Mouse (Mus musculus): ENCODE data around the gene Bet1l.

Gene Bet1l

DNA sequence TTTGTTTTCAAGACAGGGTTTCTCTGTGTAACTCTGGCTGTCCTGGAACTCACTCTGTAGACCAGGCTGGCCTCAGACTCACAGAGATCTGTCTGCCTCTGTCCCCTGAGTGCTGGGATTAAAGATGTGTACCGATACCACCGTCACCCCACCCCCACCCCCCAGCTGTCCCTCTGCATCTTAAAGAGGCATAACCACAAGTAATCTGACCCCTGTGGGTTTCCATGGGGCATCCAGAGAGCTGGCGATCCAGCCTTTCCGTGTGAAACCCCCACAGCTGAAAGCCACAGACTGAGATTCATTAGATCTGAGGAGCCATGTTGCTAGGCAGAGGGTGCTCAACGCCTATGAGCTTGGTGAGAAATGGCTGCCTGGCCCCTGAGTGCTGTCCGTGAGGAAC lies 2.6 kb upstream of the Bet1l start:
- no peak for DNase-seq (ENCODE audit: extremely low read depth, insufficient read length, low spot score)

GRCm38 (mm10) chr7:140858746-140859145 lies 1.4 kb upstream of the Bet1l start:
- DNase-seq (ENCODE audit: extremely low read depth, insufficient read length, low spot score), result no peak

GRCm38 (mm10) chr7:140856785-140857549 lies 410 bp downstream of the Bet1l start, which contains the start of gene Ric8a:
Gene Ric8a (plus strand): TSS chr7:140856957.
- DNase-seq (ENCODE audit: extremely low read depth, insufficient read length, low spot score), result peak; percentile 91

DNA sequence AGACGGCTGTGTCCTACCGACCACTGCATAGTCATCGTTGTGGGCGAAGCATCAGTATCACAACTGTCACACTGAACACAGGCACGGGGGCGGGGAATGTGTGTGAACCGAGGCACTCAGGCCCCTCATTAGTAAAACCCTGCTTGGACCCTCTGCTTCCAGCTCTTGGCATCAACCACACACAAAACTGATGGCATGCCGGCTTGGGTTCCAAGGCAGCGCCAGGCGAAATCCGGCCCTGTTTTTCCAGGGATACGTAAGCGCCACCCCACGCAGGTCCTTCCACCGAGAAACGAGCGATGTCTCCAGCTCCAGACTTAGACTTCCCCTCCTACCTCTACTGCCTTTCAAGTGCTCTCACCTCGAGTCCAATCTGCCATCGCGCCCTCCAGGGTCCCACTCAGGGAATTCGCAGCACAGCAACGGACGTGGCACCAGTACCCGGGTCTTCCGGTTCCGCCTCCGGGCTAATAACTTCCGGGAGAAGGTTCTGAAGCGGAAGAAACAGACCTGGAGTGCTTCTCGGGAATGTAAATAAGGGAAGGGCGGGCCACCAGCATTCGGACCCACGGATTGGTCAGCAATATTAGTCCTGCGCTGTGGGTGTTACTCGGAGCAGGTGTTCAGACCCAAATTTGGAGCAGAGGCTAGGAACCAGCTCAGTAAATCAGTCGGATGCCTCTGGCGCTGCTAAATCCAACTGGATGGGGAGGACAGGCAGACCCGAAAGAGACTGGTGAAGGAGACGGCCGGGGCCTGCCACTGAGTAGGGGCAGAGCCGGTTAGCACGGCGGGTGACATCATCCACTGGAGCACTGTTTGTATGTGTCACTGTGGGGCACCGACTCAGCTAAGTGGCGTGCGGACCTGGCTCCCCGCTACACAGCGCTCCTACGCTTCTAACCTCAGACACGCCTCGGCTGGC lies 1.3 kb downstream of the Bet1l start, which contains the start of gene Gm45785:
Gene Gm45785 (minus strand): TSS at position 472 of the 925 bp plus-strand sequence.
- peak; percentile 85 for DNase-seq (ENCODE audit: extremely low read depth, insufficient read length, low spot score)

DNA sequence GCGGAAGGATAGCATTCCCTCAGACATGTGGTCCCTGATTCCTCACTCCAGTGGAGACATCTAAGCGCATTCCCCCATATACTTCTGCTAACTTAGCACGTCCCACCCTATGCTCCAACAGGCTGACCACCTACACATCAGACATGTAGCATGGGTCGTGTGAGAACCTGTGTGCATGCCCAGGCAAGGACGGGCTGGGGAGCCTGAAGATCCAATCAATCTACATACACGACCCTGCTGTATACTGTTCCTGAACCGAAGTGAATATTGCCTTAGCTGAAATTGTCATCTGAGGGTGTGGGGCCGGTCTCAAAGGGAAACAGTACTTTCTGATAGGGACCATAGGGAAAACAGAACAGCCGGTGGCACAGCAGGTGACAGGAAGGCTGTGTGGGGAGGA lies 2.2 kb downstream of the Bet1l start:
- DNase-seq (ENCODE audit: extremely low read depth, insufficient read length, low spot score), result no peak

- DNase-seq (ENCODE audit: extremely low read depth, insufficient read length, low spot score), result no peak
These were observed 2.9 kb downstream of the Bet1l start for GRCm38 (mm10) chr7:140854483-140854882.

- DNase-seq (ENCODE audit: extremely low read depth, insufficient read length, low spot score), result no peak
These were observed 4.0 kb downstream of the Bet1l start for GRCm38 (mm10) chr7:140853386-140853785.

- no peak for DNase-seq (ENCODE audit: extremely low read depth, insufficient read length, low spot score)
These were observed 5.5 kb downstream of the Bet1l start for GRCm38 (mm10) chr7:140851916-140852315.

GRCm38 (mm10) chr7:140848591-140848990 lies 8.8 kb downstream of the Bet1l start:
- DNase-seq (ENCODE audit: extremely low read depth, insufficient read length, low spot score), result no peak

DNA sequence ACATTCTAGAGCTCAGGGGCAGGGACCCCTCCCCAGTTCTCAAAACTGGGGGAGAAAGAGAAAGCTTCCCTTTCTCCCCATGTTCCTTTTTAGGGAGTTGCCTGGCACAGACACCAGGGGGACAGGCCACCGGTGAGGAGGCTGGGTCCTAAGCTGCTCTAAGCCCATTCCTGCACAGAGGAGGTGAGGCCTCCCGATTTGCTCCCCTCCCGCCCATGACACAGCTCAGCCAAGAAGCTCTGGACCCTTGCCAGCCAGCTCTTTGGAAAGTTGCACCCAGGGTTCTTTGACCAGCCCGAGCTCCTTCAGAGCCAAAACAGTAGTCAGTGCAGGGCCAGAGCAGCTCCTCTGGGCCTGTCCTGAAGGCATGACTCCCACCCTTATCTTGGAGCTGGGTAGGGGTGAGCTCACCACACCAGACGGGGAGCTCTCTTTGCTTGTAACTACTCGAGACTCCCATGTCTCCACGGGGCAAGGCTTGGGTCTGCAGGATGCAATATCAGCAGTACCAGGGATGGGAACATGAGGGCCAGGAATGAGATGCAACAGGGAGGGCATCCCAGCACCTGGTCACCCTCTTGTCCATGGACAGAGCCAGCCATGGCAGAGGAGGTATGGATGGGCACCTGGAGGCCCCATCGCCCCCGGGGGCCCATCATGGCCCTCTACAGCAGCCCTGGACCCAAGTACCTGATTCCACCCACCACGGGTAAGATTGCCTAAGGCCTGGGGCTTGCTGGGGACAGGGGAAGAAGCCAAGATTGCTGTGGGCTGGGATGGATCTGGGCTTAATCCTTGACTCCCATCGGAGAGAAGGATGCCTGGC lies 9.4 kb downstream of the Bet1l start, which contains the start of gene Odf3:
Gene Odf3 (plus strand): TSS at position 51 of the 826 bp plus-strand sequence.
- DNase-seq (ENCODE audit: extremely low read depth, insufficient read length, low spot score), result no peak

GRCm38 (mm10) chr7:140846676-140847075 lies 10.7 kb downstream of the Bet1l start:
- no peak for DNase-seq (ENCODE audit: extremely low read depth, insufficient read length, low spot score)

GRCm38 (mm10) chr7:140845683-140846082 lies 11.7 kb downstream of the Bet1l start:
- DNase-seq (ENCODE audit: extremely low read depth, insufficient read length, low spot score), result no peak

DNA sequence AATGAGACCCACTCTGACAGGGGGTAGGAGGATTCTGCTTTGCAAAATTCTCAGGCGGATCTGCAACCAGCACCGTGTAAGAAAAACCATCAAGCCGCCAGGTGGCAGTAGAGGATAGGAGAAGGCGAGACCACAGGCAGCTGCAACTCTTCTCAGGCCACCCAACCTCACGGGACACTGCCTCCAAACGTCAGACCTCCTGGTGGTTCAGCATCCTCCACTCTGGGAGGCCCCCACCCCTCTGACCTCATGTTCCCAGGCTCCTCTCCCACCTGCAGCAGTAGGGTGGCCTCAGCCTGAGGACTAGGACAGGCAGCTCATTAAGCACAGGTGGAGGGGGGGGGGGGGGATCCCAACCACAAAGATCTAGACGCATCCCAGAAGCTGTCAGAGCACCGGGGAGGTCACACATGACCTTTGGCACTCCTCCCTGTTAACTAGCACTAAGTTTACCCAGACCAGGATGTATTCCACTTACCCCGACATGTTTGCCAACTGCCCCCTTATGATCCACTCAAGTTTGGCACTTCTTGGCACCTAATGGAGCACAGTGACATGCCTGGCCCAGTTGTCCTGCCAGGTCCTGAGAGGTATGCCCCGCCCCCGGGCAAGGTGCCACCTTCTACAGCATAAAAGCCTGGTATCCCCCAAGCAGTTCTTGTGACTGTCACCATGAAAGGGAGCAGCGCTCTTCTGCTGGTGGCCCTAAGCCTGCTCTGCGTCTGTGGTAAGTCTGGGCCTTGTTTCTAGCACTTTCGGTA lies 12.3 kb downstream of the Bet1l start, which contains the start of gene Scgb1c1:
Gene Scgb1c1 (plus strand): TSS at position 643 of the 761 bp plus-strand sequence.
- peak; percentile 55 for DNase-seq (ENCODE audit: extremely low read depth, insufficient read length, low spot score)

DNA sequence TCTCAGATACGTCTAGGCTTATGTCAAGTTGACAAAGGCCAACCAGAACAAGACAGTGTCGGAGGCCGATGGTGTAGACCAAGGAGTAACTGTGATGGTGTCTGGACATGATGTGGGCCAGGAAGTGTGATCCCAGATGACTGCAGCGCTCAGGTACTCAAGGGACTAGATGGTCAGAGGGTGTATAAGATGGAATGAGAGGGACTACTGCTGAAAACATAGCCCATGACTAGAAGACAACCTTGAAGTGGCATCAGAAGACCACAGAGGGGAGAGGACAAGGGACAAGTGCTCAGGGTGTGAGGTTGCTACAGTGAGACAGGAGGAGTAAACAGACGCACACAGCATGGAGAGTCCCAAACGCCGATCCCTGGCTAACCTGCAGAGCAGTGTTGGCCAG lies 13.6 kb downstream of the Bet1l start:
- no peak for DNase-seq (ENCODE audit: extremely low read depth, insufficient read length, low spot score)

GRCm38 (mm10) chr7:140840750-140841735 lies 16.3 kb downstream of the Bet1l start:
- no peak for DNase-seq (ENCODE audit: extremely low read depth, insufficient read length, low spot score)

GRCm38 (mm10) chr7:140839556-140839955 lies 17.8 kb downstream of the Bet1l start:
- no peak for DNase-seq (ENCODE audit: extremely low read depth, insufficient read length, low spot score)

GRCm38 (mm10) chr7:140836243-140837115 lies 20.9 kb downstream of the Bet1l start:
- DNase-seq (ENCODE audit: extremely low read depth, insufficient read length, low spot score), result no peak

DNA sequence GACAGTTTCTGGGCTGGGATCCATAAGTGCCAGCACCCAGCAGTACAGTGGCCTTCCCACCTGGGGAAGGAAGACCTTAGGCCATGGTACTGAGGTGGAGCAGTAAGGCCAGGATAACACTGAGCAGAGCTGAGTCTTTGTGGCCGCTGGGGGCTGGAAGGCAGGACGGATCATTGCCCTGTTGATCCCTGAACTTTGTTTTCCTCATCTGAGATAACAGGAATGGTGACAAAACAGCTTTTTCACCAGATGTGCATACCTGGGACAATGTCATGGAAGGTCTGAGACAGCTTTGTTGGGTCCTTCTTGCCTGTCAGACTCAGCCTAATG lies 21.7 kb downstream of the Bet1l start:
- no peak for DNase-seq (ENCODE audit: extremely low read depth, insufficient read length, low spot score)

All from 3134 (cell line).